Mouse (Mus musculus) subcutaneous adipose tissue, adult 2 months (tissue): Measurements from ENCODE around the gene Pla2g1b. TPM values are rescaled to one million over a fixed set of nuclear protein-coding genes. Genes with fewer than 3 reads are reported as not detected.

Source experiments
- polyA plus RNA-seq: library from polyadenylated mRNA; depleted of rRNA; stranded (reverse); fragments of >200 nt; gene quantifications from 2 replicates; pipeline ENCODE4 v1.2.3, GENCODE M21; 2012; ENCODE audit warnings: low replicate concordance; rRNA removed

The Pla2g1b gene
- polyA plus RNA-seq: 0.62 TPM in 1 of 2 replicates, not detected in the other

DNA sequence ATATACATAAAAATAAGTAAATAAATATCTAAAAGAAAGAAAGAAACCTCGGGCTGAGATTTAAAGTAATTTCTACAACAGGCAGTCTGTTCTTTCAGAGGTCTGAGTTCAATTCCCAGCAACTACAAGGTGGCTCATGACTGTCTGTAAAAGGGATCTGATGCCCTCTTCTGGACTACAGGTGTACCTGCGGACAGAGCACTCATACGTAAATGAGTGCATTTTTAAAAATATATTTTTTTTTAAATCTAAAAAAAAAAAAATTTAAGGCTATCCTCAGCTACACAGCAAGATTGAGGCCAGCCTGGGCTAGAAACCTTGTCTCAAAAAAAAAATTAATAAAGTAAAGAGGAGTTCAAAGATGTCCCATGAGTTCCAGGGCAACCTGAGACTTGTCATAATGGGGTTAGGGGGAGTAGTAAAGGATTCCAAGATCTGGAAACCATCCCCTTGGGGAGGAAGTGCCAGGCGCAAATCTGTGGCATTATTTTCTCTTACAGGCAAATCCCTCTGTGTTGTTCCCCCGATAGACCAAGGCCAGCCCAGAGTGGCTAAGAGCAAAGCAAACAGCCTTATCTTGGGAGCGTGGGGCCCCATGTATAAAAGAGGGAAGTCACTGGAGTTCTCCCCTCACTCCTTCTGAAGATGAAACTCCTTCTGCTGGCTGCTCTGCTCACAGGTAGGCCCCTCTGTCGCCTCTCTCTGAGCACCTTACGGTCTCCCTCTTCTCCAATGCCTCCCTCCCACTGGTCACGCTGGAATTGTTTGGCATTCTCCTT is at the start of gene Pla2g1b:
Gene Pla2g1b, plus strand, starts transcription at position 621 of the 779 bp plus-strand sequence.

DNA sequence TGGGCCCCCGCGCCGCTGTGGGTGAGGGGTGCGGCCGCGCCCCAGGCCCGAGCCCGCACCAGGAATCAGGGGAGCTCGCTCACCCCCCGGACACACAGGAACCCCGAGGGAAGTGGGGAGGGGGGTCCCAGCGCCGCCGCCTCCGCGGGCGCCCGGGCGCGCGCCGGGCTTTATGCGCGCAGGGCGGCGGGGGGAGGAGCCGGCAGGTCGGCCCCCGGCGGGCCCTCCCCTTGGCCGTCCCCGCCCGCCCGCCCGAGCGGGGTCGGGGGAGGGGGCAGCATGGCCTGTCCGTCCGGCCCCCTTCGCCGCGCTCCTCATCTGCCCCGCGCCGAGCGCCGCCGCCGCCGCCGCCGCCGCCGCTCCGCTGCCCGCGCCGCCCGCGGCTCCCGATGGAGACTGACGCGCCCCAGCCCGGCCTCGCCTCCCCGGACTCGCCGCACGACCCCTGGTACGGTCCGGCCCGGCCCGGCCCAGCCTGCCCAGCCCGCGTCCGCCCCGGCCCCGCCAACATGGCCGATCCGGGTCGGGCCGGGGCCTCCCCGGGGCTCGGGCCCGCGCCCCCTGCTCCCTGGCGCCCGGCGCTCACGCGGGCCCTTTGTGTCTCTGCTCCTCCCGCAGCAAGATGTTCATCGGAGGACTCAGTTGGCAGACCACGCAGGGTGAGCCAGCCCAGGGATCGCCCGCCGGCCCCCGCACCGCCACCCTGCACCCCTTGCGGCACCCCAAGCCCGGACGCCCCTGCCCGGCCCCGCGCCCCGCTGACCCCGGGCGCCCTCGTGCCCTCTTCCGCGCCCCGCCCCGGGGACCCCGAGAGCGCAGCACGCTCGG is 36.5 kb upstream of the Pla2g1b start, which contains the start of gene Msi1:
Gene Msi1, plus strand, starts transcription at position 241 of the 828 bp plus-strand sequence.

DNA sequence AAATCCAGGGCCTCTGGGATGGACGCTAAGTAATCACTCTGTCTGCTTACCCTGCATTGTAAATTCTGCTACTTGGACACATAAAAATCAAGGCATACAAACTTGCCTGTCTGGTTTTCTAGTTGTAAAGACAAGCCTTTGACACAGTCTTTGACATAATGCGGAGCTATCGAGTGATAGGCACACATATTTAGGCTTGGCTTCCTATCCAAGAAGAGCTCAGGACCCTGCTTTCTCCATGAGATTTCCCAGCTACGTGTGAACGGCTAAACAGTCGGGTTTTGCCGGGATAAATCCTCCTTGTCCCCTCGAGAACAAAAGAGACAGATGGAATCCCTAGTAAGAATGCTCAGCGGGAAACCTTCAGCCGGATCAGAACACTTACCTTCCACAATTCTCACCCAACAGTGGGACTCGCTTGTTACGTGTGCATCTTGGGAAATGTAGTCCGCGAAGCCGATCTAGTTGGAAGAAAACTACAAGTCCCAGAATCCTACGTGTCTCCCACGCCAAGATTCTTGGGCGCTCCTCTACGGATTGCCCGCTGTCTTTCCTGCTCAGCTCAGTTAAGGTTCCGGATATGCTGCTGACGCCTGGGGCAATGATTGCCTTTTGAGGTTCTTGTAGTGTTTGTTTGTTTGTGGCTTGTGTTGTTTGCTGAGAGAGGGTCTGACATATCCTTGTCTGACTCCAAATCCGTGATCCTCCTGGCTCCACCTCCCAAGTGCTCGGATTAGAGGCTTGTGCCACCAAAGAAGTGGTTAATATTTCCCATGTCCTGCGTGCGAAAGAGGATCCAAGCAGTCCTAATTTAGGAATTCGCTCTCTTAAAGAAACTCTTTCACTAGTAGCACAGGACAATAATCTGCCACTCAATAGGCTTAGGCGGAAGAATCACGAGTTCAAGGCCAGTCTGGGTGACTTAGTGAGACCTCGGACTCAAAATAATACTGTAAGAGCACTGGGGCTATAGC is 18.2 kb downstream of the Pla2g1b start, which contains the start of gene Sirt4:
Gene Sirt4, minus strand, starts transcription at position 779 of the 974 bp plus-strand sequence.

DNA sequence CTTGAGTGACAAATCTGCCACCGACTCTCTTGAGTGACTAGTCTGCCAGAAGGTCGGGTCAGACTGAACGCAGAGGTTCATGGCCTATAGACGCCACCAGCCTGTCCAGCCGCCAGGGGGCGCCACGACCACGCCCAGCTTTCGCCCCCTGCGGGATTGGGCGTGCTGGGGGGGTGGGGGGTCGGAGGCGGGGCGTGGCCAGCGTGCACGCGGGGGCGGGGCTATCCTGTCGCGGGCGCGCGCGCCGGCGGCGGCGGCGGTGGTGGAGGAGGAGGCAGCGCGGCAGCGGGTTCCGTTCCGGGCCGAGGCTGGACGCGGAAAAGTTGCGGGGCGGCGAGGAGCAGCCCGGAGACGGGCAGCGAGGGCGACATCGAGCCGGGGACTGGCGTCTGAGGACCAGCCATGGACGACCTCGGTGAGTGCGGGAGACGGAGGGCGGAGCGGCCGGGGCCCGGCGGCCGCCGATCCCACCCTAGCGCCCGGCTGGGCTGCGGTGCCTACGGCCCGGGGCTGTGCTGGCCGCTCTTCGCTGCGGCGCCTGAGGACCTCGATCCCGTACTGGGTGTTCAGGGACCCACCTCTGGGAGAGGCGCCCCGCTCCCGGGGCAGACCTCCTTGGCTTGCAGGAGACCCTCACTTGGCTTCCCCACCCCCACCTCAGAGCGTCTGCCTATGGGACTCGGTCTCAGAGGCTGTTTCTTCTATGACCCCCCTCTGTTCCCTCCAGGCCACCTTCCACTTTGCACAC is 40.6 kb downstream of the Pla2g1b start, which contains the start of gene Pxn:
Gene Pxn, plus strand, starts transcription at position 223 of the 748 bp plus-strand sequence.

Other genes with a start within 250 kb of the Pla2g1b start
- 84.5 and 91.3 TPM in 2 replicates for gene Pop5, start 230.4 kb upstream of the Pla2g1b start, polyA plus RNA-seq
- 184 and 207 TPM in 2 replicates for gene Rnf10, start 193.4 kb upstream of the Pla2g1b start, polyA plus RNA-seq
- 20.2 and 33.0 TPM in 2 replicates for gene Coq5, start 186.6 kb upstream of the Pla2g1b start, polyA plus RNA-seq
- gene Dynll1, start 165.3 kb upstream of the Pla2g1b start, polyA plus RNA-seq: 113 and 341 TPM in 2 replicates
- gene Srsf9, start 139.1 kb upstream of the Pla2g1b start, polyA plus RNA-seq: 30.6 and 58.8 TPM in 2 replicates
- 15.2 and 15.5 TPM in 2 replicates for gene Gatc, start 125.1 kb upstream of the Pla2g1b start, polyA plus RNA-seq
- 19.0 and 26.8 TPM in 2 replicates for gene Triap1, start 125.0 kb upstream of the Pla2g1b start, polyA plus RNA-seq
- gene Cox6a1, start 117.3 kb upstream of the Pla2g1b start, polyA plus RNA-seq: 2,308 and 3,139 TPM in 2 replicates
- 1.1 and 20.6 TPM in 2 replicates for gene Msi1, start 36.7 kb upstream of the Pla2g1b start, polyA plus RNA-seq
- 42.6 and 51.3 TPM in 2 replicates for gene Sirt4, start 18.5 kb downstream of the Pla2g1b start, polyA plus RNA-seq
- gene Pxn, start 40.4 kb downstream of the Pla2g1b start, polyA plus RNA-seq: 77.3 and 92.5 TPM in 2 replicates
- gene Rplp0, start 93.2 kb downstream of the Pla2g1b start, polyA plus RNA-seq: 1,229 and 2,816 TPM in 2 replicates
- gene Gcn1l1, start 99.0 kb downstream of the Pla2g1b start, polyA plus RNA-seq: 38.2 and 66.2 TPM in 2 replicates
- gene Rab35, start 165.6 kb downstream of the Pla2g1b start, polyA plus RNA-seq: 55.5 and 68.7 TPM in 2 replicates